Mouse (Mus musculus) CH12.LX (cell line): ENCODE measurements around the gene Bpifb2. TPM values are rescaled to one million over a fixed set of nuclear protein-coding genes. Genes with fewer than 3 reads are reported as not detected.

ENCODE experiments used
- DNase-seq: peaks from one replicate; pipeline ENCODE4 v3.0.0-alpha.2; 2013; ENCODE audit errors: extremely low read depth
- H3K27ac ChIP-seq: 2 replicates; pipeline ENCODE4 v1.5.1; 2012; ENCODE audit warnings: low read depth, mild to moderate bottlenecking, control low read depth, moderate library complexity; ENCODE audit not compliant: insufficient read depth
- H3K27me3 ChIP-seq: replicated peaks from 2 replicates; pipeline ENCODE3; 2012; ENCODE audit warnings: inconsistent platforms
- H3K36me3 ChIP-seq, 2 experiments: replicated peaks in 1 of 2; 2 replicates each; pipeline versions ENCODE3 to v1.6.1; 2012; ENCODE audit warnings: inconsistent platforms in 1 of 2, low read length in 1 of 2, mild to moderate bottlenecking in 1 of 2, mixed read lengths in 1 of 2, moderate library complexity in 1 of 2; ENCODE audit not compliant: control insufficient read depth in 1 of 2, insufficient read depth in 1 of 2
- H3K4me1 ChIP-seq, 2 experiments: 2 replicates each; pipeline ENCODE4 v1.6.1; 2012; ENCODE audit warnings: inconsistent platforms in 1 of 2, moderate library complexity in 1 of 2; ENCODE audit not compliant: insufficient read depth in 2 of 2, control insufficient read depth in 1 of 2
- H3K4me2 ChIP-seq: 2 replicates; pipeline ENCODE4 v1.6.1; 2012; ENCODE audit warnings: low read depth, mild to moderate bottlenecking, control low read depth; ENCODE audit not compliant: poor library complexity, insufficient read depth, severe bottlenecking
- H3K4me3 ChIP-seq, 3 experiments: fragments of 150-350 bp in 1 of 3; sonication (generic) in 1 of 3; replicated peaks in 1 of 3; 2 replicates each; pipeline versions ENCODE3 to v1.5.1; 2011 to 2012; ENCODE audit warnings: low read depth in 2 of 3, low read length in 2 of 3, mild to moderate bottlenecking in 2 of 3, moderate library complexity in 2 of 3, control low read depth in 1 of 3, improper control_type of control experiment in 1 of 3, inconsistent platforms in 1 of 3, mixed read lengths in 1 of 3; ENCODE audit not compliant: poor library complexity in 1 of 3
- H3K79me2 ChIP-seq: replicated peaks from 2 replicates; pipeline ENCODE4 v1.6.1; 2012; ENCODE audit warnings: mild to moderate bottlenecking, moderate library complexity; ENCODE audit not compliant: control insufficient read depth, poor library complexity, insufficient read depth, severe bottlenecking; ENCODE audit errors: extremely low read depth
- H3K9ac ChIP-seq: 2 replicates; pipeline ENCODE4 v1.6.1; 2012; ENCODE audit warnings: low read depth, mild to moderate bottlenecking, control low read depth, moderate library complexity; ENCODE audit not compliant: insufficient read depth
- H3K9me3 ChIP-seq: replicated peaks from 2 replicates; pipeline ENCODE3; 2012; ENCODE audit warnings: low read length, inconsistent platforms, mixed read lengths
- BHLHE40 ChIP-seq: IDR thresholded peaks from 2 replicates; pipeline ENCODE4 v1.6.1; 2011; ENCODE audit warnings: mild to moderate bottlenecking, low read depth, low read length, improper control_type of control experiment
- CHD1 ChIP-seq: IDR thresholded peaks from 2 replicates; pipeline ENCODE4 v1.6.1; 2012; ENCODE audit warnings: low read depth, low read length, improper control_type of control experiment, inconsistent platforms
- E2F4 ChIP-seq: IDR thresholded peaks from 2 replicates; pipeline ENCODE4 v1.6.1; 2011; ENCODE audit warnings: low read depth, low read length, improper control_type of control experiment; ENCODE audit not compliant: insufficient replicate concordance
- ELF1 ChIP-seq: IDR thresholded peaks from 2 replicates; pipeline ENCODE4 v1.6.1; 2014; ENCODE audit warnings: low read depth, mild to moderate bottlenecking, inconsistent platforms, low read length, improper control_type of control experiment
- EP300 ChIP-seq: IDR thresholded peaks from 2 replicates; pipeline ENCODE4 v1.6.1; 2011; ENCODE audit warnings: low read length, improper control_type of control experiment
- GABPA ChIP-seq: IDR thresholded peaks from 2 replicates; pipeline ENCODE4 v1.6.1; 2012; ENCODE audit warnings: low read depth, low read length, improper control_type of control experiment, inconsistent platforms; ENCODE audit not compliant: insufficient replicate concordance
- IRF4 ChIP-seq: IDR thresholded peaks from 2 replicates; pipeline ENCODE4 v1.6.1; 2014; ENCODE audit warnings: low read depth, mild to moderate bottlenecking, inconsistent platforms, low read length, improper control_type of control experiment
- JUN ChIP-seq: IDR thresholded peaks from 2 replicates; pipeline ENCODE4 v1.6.1; 2011; ENCODE audit warnings: low read depth, mild to moderate bottlenecking, low read length, improper control_type of control experiment, moderate library complexity; ENCODE audit not compliant: insufficient read depth
- JUND ChIP-seq: conservative IDR thresholded peaks from 2 replicates; pipeline ENCODE4 v1.6.1; 2011; ENCODE audit warnings: low read depth, low read length, improper control_type of control experiment
- KAT2A ChIP-seq: IDR thresholded peaks from 2 replicates; pipeline ENCODE4 v1.6.1; 2012; ENCODE audit warnings: low read length, improper control_type of control experiment, inconsistent platforms; ENCODE audit not compliant: insufficient replicate concordance
- MAFK ChIP-seq: IDR thresholded peaks from 2 replicates; pipeline ENCODE4 v1.6.1; 2011; ENCODE audit warnings: low read length, improper control_type of control experiment; ENCODE audit not compliant: insufficient replicate concordance
- MAX ChIP-seq: IDR thresholded peaks from 2 replicates; pipeline ENCODE4 v1.6.1; 2011; ENCODE audit warnings: low read length, improper control_type of control experiment
- MXI1 ChIP-seq: IDR thresholded peaks from 2 replicates; pipeline ENCODE4 v1.6.1; 2011; ENCODE audit warnings: mild to moderate bottlenecking, low read depth, low read length, improper control_type of control experiment
- POLR2AphosphoS2 ChIP-seq: IDR thresholded peaks from 2 replicates; pipeline ENCODE4 v1.6.1; 2011; ENCODE audit warnings: low read depth, low read length, improper control_type of control experiment
- SMC3 ChIP-seq: IDR thresholded peaks from 2 replicates; pipeline ENCODE4 v1.6.1; 2011; ENCODE audit warnings: low read depth, low read length, improper control_type of control experiment
- TBP ChIP-seq: conservative IDR thresholded peaks from 2 replicates; pipeline ENCODE4 v1.6.1; 2011; ENCODE audit warnings: low read depth, low read length, improper control_type of control experiment
- TCF12 ChIP-seq: IDR thresholded peaks from 2 replicates; pipeline ENCODE4 v1.6.1; 2014; ENCODE audit warnings: low read depth, mild to moderate bottlenecking, inconsistent platforms, low read length, improper control_type of control experiment
- UBTF ChIP-seq: IDR thresholded peaks from 2 replicates; pipeline ENCODE4 v1.6.1; 2012; ENCODE audit warnings: low read depth, mild to moderate bottlenecking, inconsistent platforms, low read length, improper control_type of control experiment, moderate library complexity
- USF1 ChIP-seq: IDR thresholded peaks from 2 replicates; pipeline ENCODE4 v1.6.1; 2014; ENCODE audit warnings: low read depth, mild to moderate bottlenecking, inconsistent platforms, low read length, improper control_type of control experiment
- ZC3H11A ChIP-seq: IDR thresholded peaks from 2 replicates; pipeline ENCODE4 v1.6.1; 2012; ENCODE audit warnings: low read depth, mild to moderate bottlenecking, inconsistent platforms, low read length, improper control_type of control experiment
- ZMIZ1 ChIP-seq: IDR thresholded peaks from 2 replicates; pipeline ENCODE4 v1.6.1; 2012; ENCODE audit warnings: low read depth, mild to moderate bottlenecking, inconsistent platforms, low read length, improper control_type of control experiment
- dilution Hi-C: fragments of 300-500 bp; cut with MboI; formaldehyde crosslinking; loops from 2 replicates; pipeline ENCODE4 v1.14.3; 2020; ENCODE audit warnings: low sequenced_read_pairs; ENCODE audit not compliant: extremely low pct_unique_long_range_greater_than_20kb, extremely low pct_ligation_motif_present
- in situ Hi-C: fragments of 300-500 bp; cut with MboI; formaldehyde crosslinking; loops from 3 replicates; pipeline ENCODE4 v1.14.3; 2019; ENCODE audit warnings: low sequenced_read_pairs, low pct_ligation_motif_present, low pct_unique_long_range_greater_than_20kb, mixed read lengths
- polyA plus RNA-seq: library from polyadenylated mRNA; unstranded; fragments of >175 nt; gene quantifications from 2 replicates; pipeline ENCODE4 v1.2.1, GENCODE M21; 2012; ENCODE audit warnings: low read depth; ENCODE audit not compliant: insufficient read length
- total RNA-seq, 2 experiments: library from RNA; depleted of rRNA; stranded (reverse); fragments of 300-350 nt in 1 of 2; fragments of >200 nt in 1 of 2; gene quantifications; 2 replicates each; pipeline ENCODE4 v1.2.3; 2012 to 2014

Gene Bpifb2
- total and polyA plus RNA-seq, 3 experiments, result not detected

- no peak for DNase-seq
- Histone ChIP-seq H3K79me2 (no peaks in the 10 kb centered on the region), H3K27me3 (peaks cover 60% of the 10 kb centered on the region), H3K27ac (no peak overlapping the region), H3K36me3 (no peaks in the 10 kb centered on the region), H3K4me1 (peaks cover 0 to 3% of the 10 kb centered on the region in 2 experiments; a peak in 1 of 4 replicates), H3K4me3 (no peak overlapping the region), H3K9ac (no peak overlapping the region), H3K4me2 (no peak overlapping the region), H3K9me3 (no peaks in the 10 kb centered on the region)
- TF ChIP-seq MAFK, result peak; percentile 88
- no peak for TF ChIP-seq ELF1
- dilution Hi-C loops, result no loop called here
- in situ Hi-C loops, result no loop called here
Measured at GRCm38 (mm10) chr2:153828704-153829103, 46.1 kb upstream of the Bpifb2 start.

GRCm38 (mm10) chr2:153833291-153833690 lies 41.6 kb upstream of the Bpifb2 start:
- no peaks in the 10 kb centered on the region for H3K36me3 ChIP-seq
- in situ Hi-C loops (no loop called here), dilution Hi-C loops (no loop called here)
- no peaks in the 10 kb centered on the region for H3K9me3 ChIP-seq
- peaks cover 62% of the 10 kb centered on the region for H3K27me3 ChIP-seq
- H3K4me2 ChIP-seq, result no peak overlapping the region
- no peak for TF ChIP-seq IRF4
- no peak for TF ChIP-seq MXI1
- no peak for TF ChIP-seq BHLHE40
- TF ChIP-seq KAT2A, result no peak
- no peak for TF ChIP-seq POLR2AphosphoS2
- no peak for TF ChIP-seq UBTF
- no peak for TF ChIP-seq SMC3
- no peak for TF ChIP-seq MAX
- TF ChIP-seq JUN, result no peak
- no peak for TF ChIP-seq TBP
- TF ChIP-seq GABPA, result no peak
- TF ChIP-seq TCF12, result no peak
- TF ChIP-seq ZMIZ1, result no peak
- no peak for TF ChIP-seq E2F4
- TF ChIP-seq CHD1, result no peak
- TF ChIP-seq JUND, result no peak
- TF ChIP-seq USF1, result no peak
- no peak for TF ChIP-seq EP300
- TF ChIP-seq ZC3H11A, result no peak
- H3K9ac ChIP-seq, result no peak overlapping the region
- H3K79me2 ChIP-seq, result no peaks in the 10 kb centered on the region
- H3K27ac ChIP-seq, result no peak overlapping the region
- peaks cover 0 to 3% of the 10 kb centered on the region in 2 experiments; a peak in 1 of 4 replicates for H3K4me1 ChIP-seq
- no peak for DNase-seq
- no peak overlapping the region for H3K4me3 ChIP-seq
